ENCODE assay signal across 9 mouse cellular contexts in the genomic region with DNA sequence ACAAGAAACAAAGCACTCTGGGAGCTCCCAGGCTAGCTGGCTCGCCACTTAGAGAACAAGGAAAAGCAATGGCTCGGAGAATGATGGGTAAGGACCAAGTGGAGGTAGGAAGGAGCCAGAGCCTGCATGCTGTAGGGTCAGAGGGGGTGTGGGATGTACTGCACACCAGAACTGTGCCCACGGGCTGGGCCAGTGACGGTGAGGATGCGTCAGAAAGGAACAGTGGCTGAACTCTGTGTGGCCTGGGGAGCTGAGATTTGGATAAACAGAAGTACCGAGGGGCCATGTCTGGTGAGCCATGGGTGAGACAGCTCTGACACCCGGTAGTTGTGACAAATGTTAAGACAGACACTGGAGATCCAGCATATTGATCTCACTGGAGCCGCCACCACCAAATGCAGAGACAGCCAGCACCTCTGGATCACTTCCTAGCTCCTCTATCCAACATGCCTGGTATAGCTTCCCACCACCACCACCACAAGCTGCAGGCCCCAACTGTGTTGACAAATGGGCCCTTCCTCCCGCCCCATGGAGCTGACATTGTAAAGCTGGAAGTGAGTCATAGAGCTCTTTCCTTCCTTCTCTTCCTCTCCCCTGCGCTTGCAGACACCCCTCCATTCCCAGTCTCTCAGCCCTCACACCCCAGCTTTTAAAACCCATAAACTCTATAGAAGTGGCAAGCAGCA. TPM values are rescaled to one million over a fixed set of nuclear protein-coding genes. Genes with fewer than 3 reads are reported as not detected.
DNase-seq lines count a peak whose midpoint lies in the region; ATAC-seq and TF ChIP-seq lines count a peak whose summit lies in the region.
"Had no signal": no experiment of that assay in that cellular context is flagged by ENCODE, and none has a peak within 500 bp of the region (broad histone marks: within the 10 kb centered on the region; RNA-seq: fewer than 3 reads in every experiment).

No protein-coding gene starts in this region.

- peak; percentile 71 for DNase-seq in kidney, adult 2 months
- no peak for DNase-seq in kidney, adult 11 months
- DNase-seq in heart, adult 2 months, result peak; percentile 62 to 67
- peak; percentile 51 to 58 for DNase-seq in kidney, postnatal 36 days
- DNase-seq in ovary, postnatal 10 days (ENCODE audit: low spot score), result no peak
- DNase-seq in left cerebral cortex, postnatal 10 days (ENCODE audit: extremely low spot score in 1 of 2, low spot score in 2 of 2), result no peak
- DNase-seq in cerebellum, adult 11-12 months, result no peak

- WGBS in kidney, adult 2 months, result 72% methylated on average over 10 of the region's 10 CpGs
- WGBS in heart, adult 2 months, result 49% methylated on average over 10 of the region's 10 CpGs

- H3K79me2 ChIP-seq in heart, adult 2 months (replicated peaks; ENCODE audit: control insufficient read depth, insufficient read depth, low read length), result no peaks in the 10 kb centered on the region

- TF ChIP-seq CTCF in kidney, adult 2 months (conservative IDR thresholded peaks at IDR 0.05; ENCODE audit: insufficient read depth, insufficient read length, low read depth, low read length), result no peak
- TF ChIP-seq CTCF in heart, adult 2 months (IDR thresholded peaks at IDR 0.05), result no peak

- peak; percentile 42 for ATAC-seq in megakaryocyte progenitor cell, adult 5-6 weeks (replicated peaks; ENCODE audit: poor library complexity)

- no peak overlapping the region for H3K9ac ChIP-seq in heart, adult 2 months (ENCODE audit: low read depth, low read length)

- H3K27ac ChIP-seq in kidney, adult 2 months (ENCODE audit: insufficient read depth, low read depth, low read length), result peak overlapping the region; percentile 71
- H3K27ac ChIP-seq in heart, adult 2 months, result peak overlapping the region; percentile 76

- no peak for TF ChIP-seq POLR2A in kidney, adult 2 months (IDR thresholded peaks at IDR 0.05; ENCODE audit: low read depth, low read length)
- peak; percentile 58 for TF ChIP-seq POLR2A in heart, adult 2 months (IDR thresholded peaks at IDR 0.05; ENCODE audit: insufficient read depth, low read depth, low read length)

- peaks cover 36% of the 10 kb centered on the region for H3K4me1 ChIP-seq in kidney, adult 2 months (ENCODE audit: control insufficient read depth, insufficient read depth, low read length)
- peaks cover 40% of the 10 kb centered on the region for H3K4me1 ChIP-seq in heart, adult 2 months (ENCODE audit: control insufficient read depth, insufficient read depth, low read length)

- no peaks in the 10 kb centered on the region for H3K27me3 ChIP-seq in kidney, adult 2 months (replicated peaks; ENCODE audit: control insufficient read depth, insufficient read depth, low read length)
- no peaks in the 10 kb centered on the region for H3K27me3 ChIP-seq in heart, adult 2 months (ENCODE audit: control insufficient read depth, insufficient read depth, low read length)
- H3K27me3 ChIP-seq: Patski had no signal

- no peak overlapping the region for H3K4me3 ChIP-seq in kidney, adult 2 months (ENCODE audit: insufficient read depth, low read depth, low read length)
- no peak overlapping the region for H3K4me3 ChIP-seq in heart, adult 2 months

- no peaks in the 10 kb centered on the region for H3K36me3 ChIP-seq in kidney, adult 2 months (ENCODE audit: control insufficient read depth, insufficient read depth, low read length)
- no peaks in the 10 kb centered on the region for H3K36me3 ChIP-seq in heart, adult 2 months (ENCODE audit: control insufficient read depth, insufficient read depth, low read length)

- TF ChIP-seq EP300 in heart, adult 2 months (IDR thresholded peaks at IDR 0.05; ENCODE audit: insufficient read depth, low read depth, low read length), result no peak

- intact Hi-C loops in heart, adult 2 months (cut with DNase I), result no loop called here
- intact Hi-C loops in left cerebral cortex, postnatal 10 days (cut with DNase I), result no loop called here

RNA-seq across cellular contexts. Expression of a gene that starts 46.8 kb away (rescaled TPM):
- 34.3 and 45.8 TPM in 2 replicates for polyA plus RNA-seq in kidney, adult 2 months (2012; rRNA removed)
- 10 to 100 TPM; 19.3 to 23.3 TPM for total RNA-seq in heart, adult 2 months (2021)
- 15.7 and 19.8 TPM in 2 replicates for polyA plus RNA-seq in heart, adult 2 months (2012; rRNA removed)
- 269 and 286 TPM in 2 replicates for total RNA-seq in megakaryocyte progenitor cell, adult 5-6 weeks (2015)
- total RNA-seq in megakaryocyte progenitor cell, adult 5-6 weeks (2017), result 98.9 and 112 TPM in 2 replicates
- 10 to 100 TPM; 17.1 to 20.4 TPM for total RNA-seq in left cerebral cortex, postnatal 10 days (2021)

Comparison
In these comparisons a context has a peak if more than half of its experiments do, and no peak if none do; other contexts are left out.
1. DNase-seq: peak in kidney, adult 2 months (single experiment), heart, adult 2 months (2 of 2) and kidney, postnatal 36 days (2 of 2); none in kidney, adult 11 months (single experiment), ovary, postnatal 10 days (single experiment), left cerebral cortex, postnatal 10 days (0 of 2) and cerebellum, adult 11-12 months (single experiment).
2. RNA of a gene that starts 46.8 kb away (total RNA-seq): 98.9 to 286 TPM in megakaryocyte progenitor cell, adult 5-6 weeks; 19.3 to 23.3 TPM in heart, adult 2 months and 17.1 to 20.4 TPM in left cerebral cortex, postnatal 10 days; every median in the first group is over 4 times any median in the second.